Mouse (Mus musculus) thymus, postnatal 36 days (tissue): Measurements from ENCODE around the gene Gm9112.
"Not testable (repeated sequence)": the region's sequence is repeated elsewhere in the genome, so short reads cannot be mapped to it uniquely, and the experiment has no call there.

Experiments used
- DNase-seq, 2 experiments: peaks; one replicate each; pipeline ENCODE4 v3.0.0; 2022; ENCODE audit warnings: mixed read lengths in 2 of 2

The Gm9112 gene

DNA sequence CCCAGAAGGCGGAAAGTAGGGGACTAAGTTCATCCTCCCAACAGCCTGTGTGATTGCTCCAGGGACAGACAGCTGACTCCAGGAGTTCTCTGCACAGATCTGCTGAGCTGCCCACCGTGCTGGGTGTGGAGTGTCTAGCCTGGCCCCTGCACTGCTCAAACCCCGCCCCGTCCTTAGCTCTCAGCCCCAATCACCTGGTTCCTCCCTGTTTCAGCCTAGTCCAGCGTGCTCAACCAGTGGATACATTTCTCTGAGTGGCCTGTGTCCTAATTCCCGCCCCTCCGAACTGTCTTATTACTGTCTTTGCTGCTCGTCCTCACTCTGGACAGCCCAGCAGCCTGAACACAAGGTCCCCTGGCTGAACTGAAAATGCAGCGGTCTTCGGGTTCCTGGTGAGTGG, at the start of gene Gm9112, which contains the start of gene Dmrtc1b:
Gene Gm9112, minus strand, starts transcription at position 101 of the 400 bp plus-strand sequence.
Gene Dmrtc1b, plus strand, starts transcription at position 331 of the 400 bp plus-strand sequence.
- not testable (repeated sequence) for DNase-seq

DNA sequence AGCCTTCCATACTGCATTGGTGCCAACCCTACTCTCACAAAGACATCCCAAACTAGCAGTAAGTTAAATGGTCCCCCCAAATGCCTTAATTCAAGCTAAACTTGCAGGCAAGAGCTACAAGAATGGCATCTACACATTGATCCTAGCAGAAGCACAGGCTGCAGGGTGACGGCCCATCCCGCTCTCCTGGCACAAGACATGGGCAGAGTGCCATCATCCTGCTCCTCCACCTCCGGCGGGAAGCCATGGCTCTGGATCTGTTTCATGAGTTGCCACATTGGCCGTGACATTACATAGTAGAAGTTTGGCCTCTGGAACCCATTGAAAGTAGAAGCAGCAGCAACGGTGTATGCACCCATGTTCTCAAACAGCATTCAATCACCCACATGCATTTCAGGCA, 16.8 kb upstream of the Gm9112 start:
- not testable (repeated sequence) for DNase-seq

DNA sequence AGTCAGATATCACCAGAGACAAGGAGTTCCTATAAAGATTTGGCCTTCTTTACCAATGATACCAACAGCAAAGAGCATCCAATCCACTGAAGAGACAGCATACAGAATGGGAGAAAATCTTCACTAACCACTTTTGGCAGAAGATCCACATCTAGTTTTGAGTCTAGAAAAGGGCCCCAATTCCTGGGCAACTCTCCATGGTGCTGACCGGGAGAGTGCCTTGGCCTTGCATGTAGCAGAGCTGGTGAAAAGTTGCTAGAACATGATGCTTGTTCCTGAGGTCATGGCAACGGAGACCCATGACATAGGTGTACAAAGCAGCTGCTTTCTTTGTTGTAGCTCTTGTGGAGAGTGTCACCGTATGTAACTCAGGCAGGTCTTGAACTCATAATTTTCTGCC, 6.8 kb downstream of the Gm9112 start:
- not testable (repeated sequence) for DNase-seq

DNA sequence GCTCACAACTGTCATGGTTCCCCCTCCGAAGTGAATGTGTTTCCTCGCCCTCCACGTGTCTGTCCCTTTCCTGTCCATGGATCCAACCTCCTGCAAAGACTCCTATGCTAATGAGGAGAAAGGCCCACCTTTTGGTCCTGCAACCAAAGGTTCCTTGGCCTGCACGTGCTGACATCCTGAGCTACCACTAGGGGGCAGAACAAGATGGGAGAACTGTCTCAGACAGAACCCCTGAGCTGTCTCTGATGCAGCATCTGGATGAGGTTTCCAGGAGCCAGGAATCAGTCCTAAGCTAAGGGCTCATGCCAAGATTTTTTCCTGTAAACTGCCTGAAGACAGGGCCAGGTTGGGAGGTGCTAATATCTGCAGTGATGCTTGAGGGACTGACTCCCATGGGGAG, 18.2 kb downstream of the Gm9112 start:
- DNase-seq, result not testable (repeated sequence)

DNA sequence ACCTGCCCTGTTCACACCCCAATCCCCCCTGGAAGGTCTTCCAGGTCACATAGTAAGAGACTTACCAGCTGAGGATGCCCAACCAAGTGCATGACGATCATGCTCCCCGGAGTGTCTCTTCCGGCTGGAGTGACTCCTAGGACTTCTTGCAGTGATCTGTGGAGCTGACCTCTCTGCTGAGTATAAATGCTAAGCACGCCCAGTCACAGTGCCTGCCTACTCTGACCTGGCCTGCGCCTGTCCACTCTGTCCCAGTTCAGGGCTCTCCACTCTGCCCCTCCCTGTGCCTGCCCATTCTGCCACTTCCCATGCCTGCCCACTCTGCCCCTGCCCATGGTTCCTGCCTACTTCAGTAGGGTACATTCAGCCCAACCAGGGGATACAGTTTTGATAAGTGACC, 20.6 kb downstream of the Gm9112 start, which contains the start of gene Gm3880:
Gene Gm3880, minus strand, starts transcription at position 101 of the 400 bp plus-strand sequence.
- DNase-seq, result not testable (repeated sequence)

DNA sequence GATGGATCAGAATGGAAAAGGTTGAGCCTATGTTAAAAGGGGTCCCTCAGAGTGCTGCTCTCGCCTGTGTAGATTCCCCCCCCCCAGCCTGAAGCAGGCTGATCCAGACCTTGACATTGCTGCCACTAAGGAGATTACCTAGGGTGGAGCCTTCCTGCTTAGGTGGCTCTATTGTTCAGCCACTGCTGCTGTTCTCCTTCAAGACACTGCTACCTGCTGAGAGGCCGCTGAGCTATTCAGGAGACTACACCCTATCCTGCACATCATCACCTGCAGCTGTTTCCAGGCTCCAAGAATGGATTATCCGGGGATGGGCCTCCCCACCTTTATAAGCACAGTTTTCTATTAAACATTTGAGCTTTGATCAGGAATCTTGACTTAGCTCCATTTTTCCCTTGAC, 22.7 kb downstream of the Gm9112 start:
- not testable (repeated sequence) for DNase-seq

DNA sequence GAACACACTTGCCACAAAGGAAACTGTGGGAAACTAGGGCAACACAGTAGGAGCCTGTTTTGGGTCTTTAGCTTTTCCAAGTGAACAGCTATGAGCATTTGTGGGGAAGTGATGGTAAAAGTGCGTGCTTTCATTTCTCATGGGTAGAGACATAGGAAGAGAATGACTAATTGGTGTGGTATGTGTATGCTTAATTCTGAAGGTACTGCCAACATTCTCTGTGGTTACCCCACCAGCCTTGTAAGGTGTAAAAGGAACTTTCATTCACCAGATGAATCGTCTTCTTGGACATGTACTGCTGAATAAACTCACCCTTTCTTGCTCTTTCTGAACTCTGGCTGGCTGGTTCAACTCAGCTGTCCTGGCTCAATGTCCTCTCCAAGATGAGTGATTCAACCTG, 40.8 kb downstream of the Gm9112 start:
- no peak for DNase-seq

DNA sequence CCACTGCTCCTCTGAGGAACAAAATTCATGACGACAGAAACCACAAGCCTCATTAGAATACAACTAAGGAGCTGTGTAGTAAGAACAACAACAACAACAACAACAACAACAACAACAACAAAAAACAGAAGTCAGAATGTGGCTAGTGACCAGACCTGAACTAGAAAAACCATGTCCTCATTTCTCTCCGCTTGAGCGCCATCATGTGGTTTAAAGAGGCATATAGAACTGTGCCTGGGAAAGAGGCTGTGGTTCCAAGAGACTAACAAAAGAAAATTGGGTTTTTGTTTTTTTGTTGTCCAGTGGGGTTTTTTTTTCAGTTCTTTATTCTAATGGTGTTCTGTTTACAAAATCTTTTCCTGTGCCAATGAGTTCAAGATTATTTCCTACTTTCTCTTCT, 46.7 kb downstream of the Gm9112 start:
- DNase-seq, result no peak
